Mouse (Mus musculus) adipocyte (in vitro differentiated cells): ENCODE results near the gene P2rx4.
A peak's percentile ranks its signal among the peaks of the same experiment; 100 is the strongest.
"Not testable (repeated sequence)": the region's sequence is repeated elsewhere in the genome, so short reads cannot be mapped to it uniquely, and the experiment has no call there.

ENCODE experiments used
- DNase-seq: peaks from one replicate; pipeline ENCODE4 v3.0.0-alpha.2; 2016; ENCODE audit warnings: low spot score

Gene P2rx4

DNA sequence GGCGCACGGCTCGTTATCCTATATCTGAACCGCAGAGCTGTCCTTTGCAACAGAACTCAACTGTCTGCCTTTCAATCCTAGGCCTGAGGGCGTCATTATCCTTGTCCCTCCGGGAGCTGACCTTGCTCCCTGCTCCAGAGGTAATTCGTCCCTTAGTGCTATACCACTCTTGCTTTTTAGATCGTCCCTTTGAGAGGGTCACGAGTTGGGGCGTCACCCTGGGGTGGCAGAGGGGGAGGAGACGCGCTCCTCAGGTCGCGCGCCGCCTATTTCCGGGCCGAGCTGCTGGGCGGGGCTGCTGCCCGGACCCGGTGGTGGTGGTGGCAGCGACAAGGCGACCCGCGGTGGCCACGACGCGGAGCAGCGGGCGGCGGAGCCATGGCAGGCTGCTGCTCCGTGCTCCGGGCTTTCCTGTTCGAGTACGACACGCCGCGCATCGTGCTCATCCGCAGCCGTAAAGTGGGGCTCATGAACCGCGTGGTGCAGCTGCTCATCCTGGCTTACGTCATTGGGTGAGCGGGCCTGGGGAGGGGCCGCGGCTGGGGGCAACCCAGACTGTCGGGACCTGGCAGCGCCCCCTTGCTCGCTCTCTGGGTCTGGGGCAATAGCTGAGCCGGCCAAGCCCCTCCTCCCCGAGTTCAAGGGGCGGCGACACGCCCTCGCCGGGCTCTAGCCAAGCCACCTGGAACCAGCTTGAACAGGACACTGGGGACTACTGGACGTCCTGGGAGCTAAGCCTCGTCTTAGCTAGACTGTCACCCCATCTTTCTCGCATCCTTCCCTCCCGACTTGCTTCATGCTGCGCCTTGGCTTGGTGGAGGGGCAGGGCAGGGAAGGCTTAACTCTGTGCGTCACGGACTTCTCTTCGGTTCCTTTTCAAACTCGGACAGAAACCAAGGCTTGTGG lies at the start of gene P2rx4:
Gene P2rx4 (plus strand): TSS at position 269 of the 906 bp plus-strand sequence.
- DNase-seq = peak; percentile 78

DNA sequence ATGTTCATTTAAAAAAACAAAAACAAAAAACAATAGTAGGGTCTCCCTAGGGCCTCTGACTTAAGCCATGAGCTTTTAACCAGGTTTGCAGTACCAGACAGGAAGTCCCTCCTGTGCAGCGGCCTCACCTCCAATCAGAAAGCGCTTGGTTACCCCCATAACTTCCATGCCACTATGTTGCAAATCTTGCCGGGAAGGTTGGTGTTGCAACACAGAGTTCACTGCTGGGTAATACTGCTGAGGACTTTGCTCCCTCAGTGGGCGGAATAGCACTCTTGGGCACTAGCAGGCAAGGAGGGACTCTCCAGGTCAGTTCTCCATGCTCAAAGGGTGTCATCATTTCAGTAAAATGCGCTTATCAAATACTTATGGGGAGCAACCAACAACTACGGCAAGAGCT lies 44.8 kb upstream of the P2rx4 start:
- no peak for DNase-seq

DNA sequence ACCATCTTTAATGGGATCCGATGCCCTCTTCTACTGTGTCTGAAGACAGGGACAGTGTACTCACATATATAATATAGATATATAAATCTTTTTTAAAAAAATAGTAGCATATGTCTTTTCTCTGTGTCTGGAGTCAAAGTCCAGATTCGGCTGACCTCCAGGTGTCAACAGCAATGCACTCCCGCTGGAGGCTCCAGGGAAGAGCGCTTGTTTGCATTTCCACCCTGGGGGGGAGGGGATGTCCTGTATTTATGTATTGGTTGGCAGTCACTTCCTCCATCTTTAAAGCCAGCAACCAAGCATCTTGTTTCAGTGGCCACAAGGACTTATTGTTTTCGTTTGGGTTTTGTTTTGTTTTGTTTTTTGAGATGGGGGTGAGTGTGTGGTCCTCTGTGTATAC lies 42.3 kb upstream of the P2rx4 start:
- no peak for DNase-seq

DNA sequence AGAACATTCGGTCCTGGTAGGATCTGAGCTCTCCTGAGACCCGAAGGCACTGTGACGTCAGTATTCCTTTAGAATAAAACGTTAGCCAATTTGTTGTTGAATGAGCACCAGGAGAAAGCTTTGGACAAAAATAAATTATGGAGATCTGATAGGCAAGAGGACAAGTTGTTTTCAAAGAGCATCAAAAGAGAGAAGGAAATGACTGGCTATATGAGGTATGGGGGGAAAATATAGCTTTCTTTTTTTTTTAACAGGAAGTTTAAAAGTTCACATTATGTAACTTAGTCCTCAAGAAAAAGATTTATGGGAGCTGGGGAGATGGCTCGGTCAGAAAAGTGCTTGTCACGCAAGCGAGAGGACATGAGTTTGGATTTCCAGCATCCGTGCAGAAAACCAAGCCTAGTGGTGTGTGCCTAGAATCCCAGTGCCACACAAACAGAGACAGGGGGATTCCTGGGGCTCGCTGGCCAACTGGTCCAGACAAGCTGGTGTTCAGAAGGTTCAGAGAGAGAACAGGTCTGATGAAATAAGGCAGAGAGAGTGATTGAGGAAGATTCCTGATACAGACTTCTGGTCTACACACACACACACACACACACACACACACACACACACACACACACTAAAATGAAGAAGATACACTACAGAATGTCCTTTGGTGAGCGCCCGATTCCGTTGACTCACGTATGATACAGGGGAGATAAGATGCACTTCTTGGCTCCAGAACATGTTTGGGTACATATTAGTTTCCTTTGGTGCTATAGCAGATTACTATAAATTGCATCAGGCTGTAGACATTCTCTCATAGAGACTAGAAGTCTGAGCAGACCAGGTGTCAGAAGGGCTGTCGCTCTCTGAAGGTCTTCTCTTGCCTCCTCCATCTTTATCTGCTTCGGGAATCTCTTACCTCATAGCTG lies 38.1 kb upstream of the P2rx4 start:
- DNase-seq = no peak

DNA sequence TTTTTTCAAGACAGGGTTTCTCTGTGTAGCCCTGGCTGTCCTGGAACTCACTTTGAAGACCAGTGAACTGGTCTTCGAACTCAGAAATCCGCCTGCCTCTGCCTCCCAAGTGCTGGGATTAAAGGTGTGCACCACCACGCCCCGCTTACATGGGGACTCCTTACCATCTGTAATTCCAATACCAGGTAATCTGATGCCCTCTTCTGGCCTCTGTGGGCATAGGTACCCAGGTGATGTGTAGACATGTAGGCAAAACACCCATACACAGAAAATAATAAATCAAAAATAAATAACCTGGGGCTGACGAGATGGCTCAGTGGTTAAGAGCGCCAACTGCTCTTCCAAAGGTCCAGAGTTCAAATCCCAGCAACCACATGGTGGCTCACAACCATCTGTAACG lies 35.7 kb upstream of the P2rx4 start:
- not testable (repeated sequence) for DNase-seq

DNA sequence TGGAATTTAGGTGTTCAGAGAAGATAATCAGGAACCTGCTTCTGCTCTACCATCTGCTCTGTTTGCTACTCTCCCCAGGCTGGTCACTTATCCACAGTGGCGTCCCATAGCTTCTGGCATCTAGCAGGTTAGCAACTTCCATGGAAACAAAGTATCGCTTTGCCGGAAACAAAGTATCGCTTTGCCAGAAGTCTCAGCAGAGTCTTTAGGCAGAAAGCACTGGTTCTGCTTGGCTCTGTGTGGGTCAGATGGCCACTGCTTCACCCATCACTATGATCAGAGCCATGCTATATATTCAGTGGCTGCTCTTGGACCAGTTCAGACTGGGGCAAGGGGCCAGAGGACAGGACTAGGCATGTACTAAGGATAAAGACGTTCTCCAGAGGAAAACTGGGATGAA lies 35.0 kb upstream of the P2rx4 start:
- no peak for DNase-seq

DNA sequence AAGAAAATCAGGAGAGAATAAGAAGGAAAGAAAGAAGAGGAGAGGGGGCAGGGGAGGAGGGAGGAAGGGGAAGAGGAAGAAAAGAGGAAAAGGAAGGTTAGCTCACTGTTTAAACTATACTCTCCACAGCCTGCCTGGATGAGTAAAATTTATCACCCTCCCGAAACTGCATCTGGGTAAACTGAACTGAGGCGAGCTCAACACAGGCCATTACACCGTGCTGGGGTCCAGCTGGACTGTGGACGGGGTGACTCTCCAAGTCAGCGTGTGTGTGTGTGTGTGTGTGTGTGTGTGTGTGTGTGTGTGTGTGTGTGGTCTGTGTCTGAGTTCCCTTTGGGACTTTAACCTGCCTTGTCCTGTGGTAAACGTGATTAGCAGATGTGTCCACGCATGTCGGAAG lies 31.3 kb upstream of the P2rx4 start:
- no peak for DNase-seq

DNA sequence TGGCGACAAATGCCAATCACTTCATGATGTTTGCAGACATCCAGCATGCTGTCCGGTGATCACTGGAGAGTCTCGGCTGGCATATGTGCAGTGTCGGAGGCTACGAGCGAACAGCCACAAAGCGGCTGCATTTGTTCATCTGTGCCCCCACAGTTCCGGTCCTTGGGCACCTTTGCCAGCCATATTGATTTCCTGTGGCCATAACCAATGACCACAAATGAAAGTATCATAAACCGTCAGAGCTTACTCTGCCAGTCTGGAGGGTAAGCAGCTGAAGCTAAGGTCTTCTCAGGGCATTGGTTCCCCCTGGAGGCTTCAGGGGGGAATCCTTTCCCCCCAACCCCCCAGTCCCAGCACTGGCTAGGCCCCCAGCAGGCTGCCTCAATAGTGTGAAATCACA lies 29.4 kb upstream of the P2rx4 start:
- no peak for DNase-seq

DNA sequence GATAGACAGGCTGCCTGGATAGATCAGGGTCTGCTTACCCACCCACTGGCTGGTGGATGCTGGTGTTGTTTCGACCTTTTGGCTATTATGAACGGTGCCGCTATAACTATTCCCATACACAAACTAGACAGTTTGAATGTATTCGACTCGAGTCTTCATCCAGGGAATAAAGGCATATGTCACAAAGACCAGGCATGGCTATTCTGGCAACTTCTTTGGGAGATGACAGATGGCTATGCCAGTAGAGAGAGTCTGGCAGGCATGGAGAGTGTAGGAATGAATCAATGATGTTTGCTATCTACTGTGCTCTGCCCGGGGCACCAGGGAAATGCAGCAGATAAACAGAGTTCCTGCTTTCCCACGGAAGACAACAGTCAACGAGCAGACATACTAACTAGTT lies 27.5 kb upstream of the P2rx4 start:
- DNase-seq = no peak

DNA sequence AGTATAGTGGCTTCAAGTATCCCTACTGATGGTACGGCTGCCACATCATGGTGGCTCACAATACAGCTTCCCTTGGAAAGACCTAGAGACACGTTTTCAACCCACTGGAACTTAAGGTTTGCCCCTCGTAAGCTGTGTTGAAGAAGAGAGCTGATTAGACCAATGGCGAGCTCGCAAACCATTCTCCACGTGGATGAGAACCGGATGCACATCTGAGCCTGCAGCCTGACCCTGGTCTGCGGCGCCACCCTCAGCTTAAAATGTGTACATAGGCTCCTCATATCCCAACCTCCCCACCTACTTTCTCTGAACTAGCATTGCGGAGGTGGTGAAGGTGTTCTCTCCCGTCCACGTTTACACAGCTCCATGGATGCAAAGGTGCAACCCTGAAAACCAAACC lies 26.1 kb upstream of the P2rx4 start:
- no peak for DNase-seq

DNA sequence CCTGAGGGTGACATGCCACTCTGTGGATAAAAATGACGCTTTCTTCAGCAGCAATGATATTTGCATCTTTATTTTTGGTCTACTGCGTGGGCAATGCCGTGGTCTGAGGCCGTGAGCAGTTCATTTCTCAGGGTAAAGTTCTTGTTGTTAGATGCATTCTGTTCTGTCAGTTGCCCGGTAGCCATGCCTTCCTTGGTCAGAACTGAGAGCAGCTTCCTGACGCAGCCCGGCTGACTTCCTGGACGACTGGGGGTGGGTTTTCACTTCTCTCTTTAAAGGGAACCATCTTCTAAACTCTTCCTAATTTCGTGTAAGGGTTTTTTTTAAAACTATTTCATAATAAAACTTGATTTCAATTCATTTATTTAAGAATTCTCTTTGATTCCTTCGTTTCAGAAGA lies 23.4 kb upstream of the P2rx4 start:
- no peak for DNase-seq

DNA sequence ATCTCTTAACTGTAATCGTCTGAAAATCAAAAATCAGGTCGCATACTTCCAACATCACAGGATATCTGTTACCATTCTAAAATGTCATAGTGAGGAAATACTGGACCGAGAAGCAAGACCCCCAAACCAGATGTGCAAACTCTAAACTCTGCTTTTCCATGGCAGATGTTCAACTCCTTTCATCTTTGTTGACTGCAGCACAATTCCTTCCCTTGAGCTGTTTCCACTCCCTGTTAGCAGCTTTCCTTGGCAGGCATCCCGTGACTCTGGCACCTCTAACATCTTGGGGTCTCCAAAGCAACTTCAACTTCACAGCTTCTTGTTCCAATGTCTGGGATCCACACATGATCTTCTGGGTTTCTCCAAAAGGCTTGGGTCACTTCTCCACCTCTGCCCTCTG lies 20.0 kb upstream of the P2rx4 start:
- DNase-seq = no peak

DNA sequence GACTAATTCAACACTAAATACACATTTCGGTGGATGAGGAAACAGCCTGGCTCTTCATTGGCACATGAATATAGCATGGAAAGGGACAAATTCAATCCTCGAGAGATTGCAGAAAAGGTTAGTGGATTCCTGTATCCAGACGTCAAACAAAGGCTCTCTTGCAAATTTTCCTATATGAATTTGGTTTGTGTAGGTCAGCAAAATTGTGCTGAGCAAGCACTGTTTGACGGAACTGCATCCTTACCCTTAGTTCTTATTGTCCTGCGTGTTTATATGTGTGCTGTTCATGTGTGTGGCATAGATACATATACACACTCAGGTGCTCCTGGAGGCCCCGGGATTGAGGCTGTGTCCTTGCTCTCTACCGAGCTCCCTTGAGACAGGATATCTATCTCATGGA lies 18.2 kb upstream of the P2rx4 start:
- no peak for DNase-seq

DNA sequence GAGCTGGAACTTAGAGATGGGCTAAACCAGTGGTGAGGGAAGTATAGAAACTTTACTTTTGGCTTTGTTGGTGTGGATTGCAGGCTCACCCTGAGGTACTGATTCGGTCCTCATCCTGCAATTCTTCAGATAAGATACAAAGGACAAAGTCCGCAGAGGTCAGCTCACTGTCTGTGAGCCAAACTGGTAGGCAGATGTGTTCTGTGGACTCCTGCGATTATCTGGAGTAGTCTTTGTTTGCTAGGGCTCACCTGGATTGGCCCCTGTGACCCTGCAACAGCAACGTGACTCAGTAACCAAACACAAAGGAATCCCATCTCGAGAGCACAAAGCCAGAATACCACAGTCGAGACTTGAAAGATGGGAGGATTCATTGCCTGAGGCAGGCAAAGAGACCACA lies 16.9 kb upstream of the P2rx4 start:
- no peak for DNase-seq

DNA sequence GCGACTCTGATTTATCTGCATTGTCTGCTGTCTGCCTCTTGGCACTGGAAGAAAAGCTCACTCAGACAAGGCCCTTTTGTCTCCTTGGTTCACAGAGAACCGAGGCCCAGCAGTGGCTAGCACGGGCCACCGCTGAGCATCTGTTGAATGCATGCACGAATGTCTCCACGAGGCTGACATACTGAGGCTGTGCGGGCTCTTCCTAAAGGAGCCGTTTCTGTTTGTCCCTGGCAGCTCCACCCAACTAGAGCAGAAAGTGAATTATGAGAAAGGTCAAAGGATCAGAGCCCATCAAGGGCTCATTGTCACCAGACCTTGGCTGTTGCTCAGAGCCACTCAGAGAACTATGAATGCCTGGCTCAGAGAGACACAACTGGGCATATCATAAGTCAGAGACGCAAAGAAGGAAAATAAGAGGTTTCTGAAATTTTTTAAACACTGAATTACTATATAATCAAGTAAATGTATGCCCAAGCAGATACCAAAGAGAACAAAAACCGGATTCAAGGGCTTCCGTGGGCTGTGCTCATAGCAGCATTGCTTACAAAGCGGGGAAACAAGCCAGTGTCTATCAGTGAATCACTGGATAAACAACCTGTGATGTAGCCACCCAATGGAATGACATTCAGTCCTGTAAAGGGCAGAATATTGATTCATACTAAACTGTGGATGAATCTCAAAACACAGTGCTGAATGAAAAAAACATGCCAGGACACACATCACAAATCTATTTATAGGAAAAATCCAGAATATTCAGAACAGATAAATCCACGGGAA lies 13.7 kb upstream of the P2rx4 start:
- no peak for DNase-seq

DNA sequence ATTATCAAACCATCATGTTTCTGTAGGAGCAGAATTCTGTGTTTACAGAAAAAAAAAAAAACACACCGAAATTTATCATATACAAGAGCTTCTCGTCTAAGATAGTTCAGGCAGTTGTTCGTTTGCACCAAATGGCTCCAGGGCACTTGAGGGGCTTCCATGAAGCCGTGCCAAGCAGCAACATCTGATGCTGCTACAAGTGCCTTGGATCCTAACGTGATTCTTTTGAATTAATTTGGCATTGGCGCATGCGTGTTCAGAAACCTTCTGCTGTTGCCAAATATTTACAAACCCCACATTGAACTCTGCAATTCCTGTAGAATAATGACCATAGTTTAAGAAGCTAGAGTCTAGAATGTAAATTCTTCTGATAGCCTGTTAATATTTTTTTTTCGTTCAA lies 11.8 kb upstream of the P2rx4 start:
- DNase-seq = no peak

DNA sequence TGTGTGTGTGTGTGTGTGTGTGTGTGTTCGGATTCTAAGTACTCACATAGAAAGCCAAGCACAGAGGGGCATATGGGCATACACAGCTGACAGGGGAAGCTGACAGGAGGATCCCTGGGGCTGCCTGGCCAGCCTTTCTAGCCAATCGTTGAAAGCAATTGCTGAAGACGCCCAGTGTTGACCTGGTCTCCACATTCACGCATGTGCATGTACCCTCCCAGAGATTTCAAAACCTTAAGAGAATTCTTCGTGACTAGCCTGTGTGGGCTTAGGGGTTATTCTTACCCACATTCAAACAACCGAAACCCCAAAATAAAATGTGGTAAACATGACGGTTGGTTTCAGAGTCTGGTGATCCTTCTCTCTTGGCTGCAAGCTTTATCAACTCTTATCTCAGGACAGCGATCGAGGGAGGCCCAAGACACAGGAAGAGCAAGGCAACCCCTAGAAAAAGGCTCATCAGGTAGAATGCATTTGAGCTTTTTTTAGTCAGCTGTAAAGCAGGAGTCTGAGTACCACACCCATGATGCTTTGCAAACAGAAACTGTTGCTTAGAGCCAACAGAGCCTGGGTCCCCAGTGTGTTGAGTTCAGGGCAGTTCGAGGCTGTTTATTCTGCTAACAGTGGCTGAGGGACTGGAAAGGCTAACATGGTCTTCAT lies 9.2 kb upstream of the P2rx4 start:
- no peak for DNase-seq

DNA sequence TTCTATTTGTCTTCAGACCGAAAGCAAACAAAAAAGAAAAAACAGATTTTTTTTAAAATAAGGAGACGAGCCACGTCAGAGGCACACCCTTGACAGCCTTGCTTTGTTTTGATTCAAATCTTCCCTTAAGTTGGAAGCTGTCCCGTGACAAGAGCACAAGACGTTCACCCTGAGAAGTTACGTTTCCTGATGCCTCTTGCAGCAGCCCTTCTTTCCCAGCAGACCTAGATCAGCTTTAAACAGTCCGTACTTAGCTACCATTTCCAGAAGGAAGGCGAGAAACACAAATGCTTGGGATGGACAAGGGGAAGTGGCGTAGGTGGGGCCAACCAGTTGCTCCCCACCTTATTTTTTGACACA lies 8.7 kb upstream of the P2rx4 start:
- DNase-seq = no peak

DNA sequence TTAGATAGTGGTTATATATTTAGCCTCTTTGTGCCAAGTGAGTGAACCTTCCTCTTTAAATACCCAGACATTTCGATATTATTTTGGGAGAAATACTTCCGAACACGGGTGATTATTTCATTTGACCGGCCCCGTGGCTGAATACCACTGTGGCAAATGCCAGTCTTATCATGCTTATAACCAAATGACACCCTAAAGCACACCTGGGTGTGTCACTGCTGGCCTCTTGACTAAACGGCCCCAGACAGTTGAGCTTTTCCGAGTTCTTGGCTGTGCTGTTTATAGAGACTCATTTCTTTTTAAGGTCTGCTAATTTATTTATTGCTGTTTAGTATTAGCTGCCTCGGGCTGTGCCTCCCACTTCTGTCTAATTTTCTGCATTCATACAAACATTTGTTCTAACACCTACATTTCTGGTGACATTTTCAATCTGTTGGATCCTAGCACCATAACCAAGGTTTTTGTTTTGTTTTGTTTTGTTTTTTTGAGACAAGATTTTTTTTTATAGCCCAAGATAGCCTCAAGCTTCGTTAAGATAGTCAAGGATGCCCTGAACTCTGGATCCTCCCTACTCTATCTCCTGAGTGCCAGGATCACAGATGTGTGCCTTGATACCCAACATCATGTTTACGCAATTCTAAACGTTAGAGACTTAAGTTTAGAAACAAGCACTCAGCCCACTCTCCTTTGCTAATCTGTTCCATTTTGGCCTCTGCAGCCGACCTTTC lies 7.1 kb upstream of the P2rx4 start:
- DNase-seq = no peak

DNA sequence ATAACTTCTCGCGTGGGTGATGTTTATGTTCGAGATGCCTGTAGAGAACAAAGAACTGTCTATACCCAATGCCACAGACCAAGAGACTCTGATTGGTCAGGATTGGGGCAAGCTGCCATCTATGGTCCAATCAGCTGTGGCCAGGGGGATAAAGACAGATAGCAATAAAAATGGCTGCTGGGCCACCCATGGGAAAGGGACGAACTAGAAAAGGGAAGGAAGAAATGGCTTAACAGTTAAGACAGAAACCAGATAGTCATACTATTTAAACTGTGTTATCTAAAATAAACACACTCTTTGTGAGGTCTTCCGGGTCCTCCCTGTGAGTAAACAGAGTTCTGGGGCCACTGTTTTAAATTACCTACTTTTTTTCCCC lies 6.5 kb upstream of the P2rx4 start:
- DNase-seq = no peak

DNA sequence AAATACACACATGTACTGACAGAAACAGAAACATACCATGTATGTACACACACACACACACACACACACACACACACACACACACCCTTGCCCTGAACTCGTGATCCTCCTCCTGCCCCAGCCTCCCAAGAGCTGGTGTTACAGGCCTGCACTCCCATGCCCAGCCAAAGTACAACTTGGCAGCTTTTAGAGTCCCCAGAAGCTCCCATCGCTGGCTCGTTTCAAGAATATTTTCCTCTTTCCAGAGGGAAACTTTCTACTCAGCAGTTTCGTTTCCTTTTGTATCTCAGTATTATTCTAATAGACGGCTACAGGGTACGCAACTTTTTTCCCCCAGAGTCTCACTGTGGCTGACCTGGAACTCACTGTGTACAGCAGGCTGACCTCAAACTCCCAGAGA lies 5.2 kb upstream of the P2rx4 start:
- DNase-seq = peak; percentile 29
